Comparison of ENCODE assay signal across 7 mouse cellular contexts in genomic region chr17:69879958-69880357, GRCm38 (mm10).
DNase-seq lines count a peak whose midpoint lies in the region; ATAC-seq and TF ChIP-seq lines count a peak whose summit lies in the region.
"Not testable (repeated sequence)": the region's sequence is repeated elsewhere in the genome, so short reads cannot be mapped to it uniquely, and the experiment has no call there.

No protein-coding gene starts in this region.

- H3K36me3 ChIP-seq in midbrain, postnatal 0 days (ENCODE audit: insufficient read depth, low read length): not testable (repeated sequence)

- 96% methylated on average over 8 of the region's 8 CpGs for WGBS in midbrain, postnatal 0 days

- not testable (repeated sequence) for ATAC-seq in midbrain, postnatal 0 days (ENCODE audit: low FRiP score)

- H3K9ac ChIP-seq in midbrain, postnatal 0 days (replicated peaks; ENCODE audit: low read length, poor library complexity, severe bottlenecking): not testable (repeated sequence)

- H3K9me3 ChIP-seq in midbrain, postnatal 0 days (ENCODE audit: low read length): not testable (repeated sequence)

- H3K4me1 ChIP-seq in midbrain, postnatal 0 days (ENCODE audit: insufficient read depth, low read length): not testable (repeated sequence)

- not testable (repeated sequence) for H3K27ac ChIP-seq in midbrain, postnatal 0 days (ENCODE audit: low read depth, low read length)

- not testable (repeated sequence) for H3K4me2 ChIP-seq in midbrain, postnatal 0 days (ENCODE audit: low read depth, low read length, poor library complexity, severe bottlenecking)

- H3K27me3 ChIP-seq in midbrain, postnatal 0 days (ENCODE audit: insufficient read depth, low read length): not testable (repeated sequence)

- peak; percentile 12 to 22 for DNase-seq in cerebellum, adult 18-20 months
- DNase-seq in cerebellum, postnatal 25 days: peak; percentile 29 to 63
- peak; percentile 11 to 22 for DNase-seq in frontal cortex, postnatal 10 days (ENCODE audit: low spot score in 2 of 2)
- DNase-seq in gastrocnemius, postnatal 4 days (ENCODE audit: low spot score in 2 of 2): peak; percentile 42 to 64
- DNase-seq in kidney, postnatal 4 days: peak; percentile 3 to 21
- DNase-seq in midbrain, postnatal 0 days (ENCODE audit: low spot score): peak; percentile 14
- DNase-seq in right cerebral cortex, postnatal 10 days (ENCODE audit: low spot score in 2 of 2): peak; percentile 47 to 59

- not testable (repeated sequence) for TF ChIP-seq CTCF in midbrain, postnatal 0 days (IDR thresholded peaks at IDR 0.05)

- H3K4me3 ChIP-seq in midbrain, postnatal 0 days (ENCODE audit: low read depth, low read length): not testable (repeated sequence)
